8 mouse cellular contexts compared by ENCODE assay signal in the genomic region with DNA sequence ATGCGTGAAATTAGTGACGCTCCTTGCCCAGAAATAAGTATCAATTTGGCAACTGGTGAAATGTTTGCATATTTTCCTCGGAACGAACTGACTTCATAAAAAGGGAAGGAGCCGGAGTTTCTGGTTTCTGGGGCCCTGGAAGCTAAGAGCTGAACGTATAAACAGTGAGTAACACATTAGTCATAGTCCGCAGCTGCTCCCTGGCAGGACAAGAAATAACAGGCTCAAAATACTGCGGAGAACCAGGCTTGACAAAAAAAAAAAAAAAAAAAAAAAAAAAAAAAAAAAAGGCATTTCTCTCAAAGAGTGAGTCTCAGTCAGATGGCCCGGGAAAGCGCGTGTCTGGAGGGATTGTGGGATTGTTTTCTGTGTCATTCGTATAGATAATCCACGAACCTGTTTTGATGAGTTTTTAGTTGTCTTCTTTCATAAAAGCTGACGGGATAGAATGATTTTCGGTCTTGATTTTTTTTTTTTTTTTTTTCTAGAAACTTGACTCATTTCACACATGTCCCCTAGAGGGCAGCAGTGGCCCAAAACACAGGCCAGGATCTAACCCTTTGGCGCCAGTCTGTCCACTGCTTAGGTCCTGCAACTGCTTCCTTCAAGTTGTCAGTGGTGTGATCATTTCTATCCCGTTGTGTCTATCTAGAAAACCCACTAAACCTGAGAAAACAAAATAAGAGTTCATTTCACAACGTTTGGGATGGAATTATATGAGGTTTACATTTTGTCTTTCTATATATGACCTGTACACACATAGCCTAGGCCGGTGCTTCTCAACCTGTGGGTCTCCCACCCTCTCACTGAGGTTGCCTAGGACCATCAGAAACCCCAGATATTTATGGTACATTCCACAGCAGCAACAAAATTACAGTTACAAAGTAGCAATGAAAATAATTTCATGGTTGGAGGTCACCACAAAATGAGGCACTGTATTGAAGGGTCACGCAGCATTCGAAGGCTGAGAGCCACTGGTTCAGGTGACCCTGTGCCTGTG. TPM values are rescaled to one million over a fixed set of nuclear protein-coding genes. Genes with fewer than 3 reads are reported as not detected.
DNase-seq lines count a peak whose midpoint lies in the region; ATAC-seq and TF ChIP-seq lines count a peak whose summit lies in the region.

No protein-coding gene starts in this region.

- 24% methylated on average over 21 of the region's 21 CpGs for WGBS in hindbrain, embryonic 14.5 days

- peak; percentile 83 for DNase-seq in Patski (ENCODE audit: low read depth, low spot score)
- DNase-seq in cerebellum, postnatal 10 days, result peak; percentile 83 to 85
- DNase-seq in frontal cortex, postnatal 36 days (ENCODE audit: low spot score in 2 of 2), result peak; percentile 45 to 69
- DNase-seq in hindbrain, embryonic 14.5 days (ENCODE audit: low spot score), result peak; percentile 79
- DNase-seq in layer of hippocampus, postnatal 36 days, result peak; percentile 28 to 41
- DNase-seq in lung, postnatal 25 days (ENCODE audit: low spot score), result peak; percentile 75
- DNase-seq in retina, embryonic 14.5 days (ENCODE audit: low spot score), result peak; percentile 87
- DNase-seq in urinary bladder, postnatal 4 days (ENCODE audit: low spot score in 2 of 2), result peak; percentile 66

- H3K27me3 ChIP-seq in Patski, result no peaks in the 10 kb centered on the region
- H3K27me3 ChIP-seq in hindbrain, embryonic 14.5 days (ENCODE audit: control insufficient read depth, insufficient read depth, low read length), result no peaks in the 10 kb centered on the region

- H3K9ac ChIP-seq in hindbrain, embryonic 14.5 days, result no peak overlapping the region

- no peak overlapping the region for H3K27ac ChIP-seq in hindbrain, embryonic 14.5 days

- H3K9me3 ChIP-seq in hindbrain, embryonic 14.5 days (ENCODE audit: control insufficient read depth, low read length), result no peaks in the 10 kb centered on the region

- no peaks in the 10 kb centered on the region for H3K36me3 ChIP-seq in hindbrain, embryonic 14.5 days (replicated peaks; ENCODE audit: control insufficient read depth, insufficient read depth)

- ATAC-seq in Patski, result peak; percentile 86
- peak; percentile 70; the same call in 1 of the 2 replicates for ATAC-seq in hindbrain, embryonic 14.5 days (ENCODE audit: low FRiP score)

- POLR2A ChIA-PET in Patski (lab: Charles Lee), result interaction anchor here (0.6 to 1.5 kb wide), 2 partner anchors 102 to 128 kb away, joined by 3 to 6 read pairs; no protein-coding TSS in a partner anchor

- H3K4me2 ChIP-seq in hindbrain, embryonic 14.5 days (replicated peaks), result peak overlapping the region; percentile 49

- peak; percentile 84 for TF ChIP-seq CTCF in Patski (IDR thresholded peaks at IDR 0.05)

- H3K4me1 ChIP-seq in hindbrain, embryonic 14.5 days (replicated peaks; ENCODE audit: control insufficient read depth, insufficient read depth, low read length), result no peaks in the 10 kb centered on the region

- in situ Hi-C loops in Patski (cut with MboI; ENCODE audit: low pct_unique_long_range_greater_than_20kb), result loop anchor here (5.0 to 10.0 kb wide), 2 partner anchors 121 to 281 kb away; no protein-coding TSS in a partner anchor

- peak overlapping the region; percentile 18 for H3K4me3 ChIP-seq in hindbrain, embryonic 14.5 days (replicated peaks; ENCODE audit: low read length)

- CTCF ChIA-PET in Patski (lab: Charles Lee), result interaction anchor here (0.9 to 1.9 kb wide), 9 partner anchors 19 to 284 kb away, joined by 3 to 6 read pairs (median 3); no protein-coding TSS in a partner anchor

RNA-seq across cellular contexts. Expression of a gene that starts 26.7 kb away (rescaled TPM):
- polyA plus RNA-seq in Patski (2021), result 6.8 TPM
- 0.89 and 2.0 TPM in 2 replicates for polyA plus RNA-seq in hindbrain, embryonic 14.5 days (2014; fragmentation: Nextera tagmentation; extraction: Ambion mirVana)
- 1 to 10 TPM; 2.7 TPM for total RNA-seq in layer of hippocampus, postnatal 36 days (2021)

RNA-seq across cellular contexts. Expression of a gene that starts 35.0 kb away (rescaled TPM):
- polyA plus RNA-seq in Patski (2021), result 6.2 TPM
- 15.2 and 19.8 TPM in 2 replicates for polyA plus RNA-seq in hindbrain, embryonic 14.5 days (2014; fragmentation: Nextera tagmentation; extraction: Ambion mirVana)
- total RNA-seq in layer of hippocampus, postnatal 36 days (2021), result 1 to 10 TPM; 4.4 to 5.8 TPM

Comparison
In these comparisons a context has a peak if more than half of its experiments do, and no peak if none do; other contexts are left out.
1. DNase-seq: peak in every context shown above with its lines; median percentile 87 in retina, embryonic 14.5 days; 84 in cerebellum, postnatal 10 days; 83 in Patski; 79 in hindbrain, embryonic 14.5 days; 75 in lung, postnatal 25 days; 66 in urinary bladder, postnatal 4 days; 57 in frontal cortex, postnatal 36 days; 34 in layer of hippocampus, postnatal 36 days.